Mouse (Mus musculus) cerebellum, adult 11 months (tissue): ENCODE results near the gene Wapl.

ENCODE experiments used
- DNase-seq: peaks from one replicate; pipeline ENCODE4 v3.0.0; 2022

Wapl gene

GRCm38 (mm10) chr14:34776719-34777385 is 103.1 kb downstream of the Wapl start:
- DNase-seq: no peak

GRCm38 (mm10) chr14:34777810-34778209 is 104.1 kb downstream of the Wapl start:
- peak; percentile 20 for DNase-seq

GRCm38 (mm10) chr14:34778760-34779159 is 105.0 kb downstream of the Wapl start:
- DNase-seq: no peak

GRCm38 (mm10) chr14:34793406-34794037 is 119.8 kb downstream of the Wapl start:
- DNase-seq: no peak
